Mouse (Mus musculus): Measurements from ENCODE around the gene Olfr231. TPM values are rescaled to one million over a fixed set of nuclear protein-coding genes. Genes with fewer than 3 reads are reported as not detected.

Gene Olfr231
- total RNA-seq, 1 experiment, result not detected

DNA sequence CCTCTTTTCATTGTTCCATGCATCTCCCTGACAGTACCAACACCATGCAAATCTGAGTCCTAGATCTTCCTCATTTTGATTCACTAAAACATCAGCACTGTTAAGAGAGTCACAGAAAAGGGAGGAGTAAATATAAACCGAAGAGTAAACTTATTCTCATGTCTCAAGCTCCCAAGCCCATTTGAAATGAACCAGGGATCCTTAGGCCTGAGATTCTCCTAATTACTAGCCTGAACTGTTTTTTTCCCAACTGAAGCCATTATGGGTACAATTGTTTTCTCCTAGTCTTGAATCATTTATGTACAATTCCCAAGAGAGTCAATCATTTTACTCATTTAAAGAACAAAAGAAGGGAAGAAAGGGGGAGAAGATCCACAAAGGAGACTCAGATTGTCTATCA is 34.4 kb upstream of the Olfr231 start, which contains the start of gene Olfr420:
TSS of gene Olfr420 (plus strand) at position 301 of the 400 bp plus-strand sequence.
- DNase-seq (ENCODE audit: low read depth, low spot score), result no peak
- no peak within 1 kb of the TSS for H3K9ac ChIP-seq (ENCODE audit: insufficient read depth, low read depth, low read length, poor library complexity, severe bottlenecking)
- in situ Hi-C loops (cut with MboI; ENCODE audit: low sequenced_read_pairs in 2 of 2, unreplicated experiment in 2 of 2), result no loop called here
- H3K27ac ChIP-seq (ENCODE audit: insufficient read depth, low read depth, low read length, poor library complexity, severe bottlenecking), result no peak within 1 kb of the TSS
- no peaks in the 10 kb centered on the region for H3K4me1 ChIP-seq (ENCODE audit: control insufficient read depth in 2 of 2, insufficient read depth in 2 of 2, low read length in 2 of 2, poor library complexity in 1 of 2)
- TF ChIP-seq ZNF384 (IDR thresholded peaks at IDR 0.05; ENCODE audit: low read depth, low read length) (no peak), CHD2 (IDR thresholded peaks at IDR 0.05; ENCODE audit: low read depth, low read length) (no peak), HCFC1 (IDR thresholded peaks at IDR 0.05; ENCODE audit: borderline replicate concordance, insufficient read depth, low read length) (no peak)
- H3K4me3 ChIP-seq (ENCODE audit: insufficient read depth in 1 of 2, low read depth in 1 of 2, low read length in 2 of 2, poor library complexity in 1 of 2, severe bottlenecking in 1 of 2), result no peak within 1 kb of the TSS
- H3K9me3 ChIP-seq (ENCODE audit: control insufficient read depth, insufficient read depth, low read depth, low read length), result no peaks in the 10 kb centered on the region
- H3K36me3 ChIP-seq (ENCODE audit: control insufficient read depth, insufficient read depth, low read length, poor library complexity, severe bottlenecking), result no peaks in the 10 kb centered on the region

DNA sequence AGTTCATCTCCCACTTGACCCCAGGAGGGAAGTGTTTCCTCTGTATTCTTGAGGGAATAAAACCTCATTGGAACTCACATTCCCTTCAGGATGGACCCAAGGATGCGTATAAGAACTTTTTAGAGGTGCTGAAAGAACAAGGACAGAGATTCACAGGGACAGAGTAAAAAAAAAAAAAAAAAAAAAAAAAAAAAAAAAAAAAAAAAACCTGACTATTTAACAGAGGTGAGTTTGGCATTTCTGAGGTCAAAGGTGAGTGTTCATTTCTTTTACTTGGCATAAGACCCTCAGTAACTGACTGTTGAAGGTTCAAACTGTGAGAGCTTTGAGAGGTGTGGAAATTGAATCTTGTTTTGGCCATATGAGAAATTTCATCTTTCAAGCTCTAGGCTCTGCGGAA is 28.3 kb upstream of the Olfr231 start:
- in situ Hi-C loops (cut with MboI; ENCODE audit: low sequenced_read_pairs in 2 of 2, unreplicated experiment in 2 of 2), result no loop called here
- no peak for DNase-seq (ENCODE audit: low read depth, low spot score)
- TF ChIP-seq ZC3H11A (IDR thresholded peaks at IDR 0.05; ENCODE audit: borderline replicate concordance, low read depth, low read length) (no peak), ZNF384 (IDR thresholded peaks at IDR 0.05; ENCODE audit: low read depth, low read length) (peak; percentile 55; the same call in 1 of the 2 replicates), HCFC1 (IDR thresholded peaks at IDR 0.05; ENCODE audit: borderline replicate concordance, insufficient read depth, low read length) (no peak)

DNA sequence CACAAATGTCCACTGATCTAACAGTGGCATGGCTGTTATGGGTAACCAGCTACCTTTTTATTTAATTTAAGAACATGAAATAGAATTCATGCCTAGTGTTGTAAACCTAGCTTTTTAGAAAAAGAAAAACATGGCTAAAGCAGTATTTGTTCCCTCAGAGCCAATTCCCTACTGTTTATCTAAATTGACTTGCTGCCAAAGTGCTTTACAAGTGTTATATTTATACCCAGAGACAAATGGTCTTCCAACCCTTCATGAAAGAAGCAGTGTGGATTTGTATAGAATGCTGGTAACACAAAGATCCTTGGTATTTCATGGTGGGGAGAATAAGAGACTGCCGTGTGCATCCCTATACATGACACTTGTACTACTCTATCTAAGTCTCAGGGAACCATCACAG is 25.7 kb upstream of the Olfr231 start:
- H3K36me3 ChIP-seq (ENCODE audit: control insufficient read depth, insufficient read depth, low read length, poor library complexity, severe bottlenecking), result no peaks in the 10 kb centered on the region
- no peak overlapping the region for H3K27ac ChIP-seq (ENCODE audit: insufficient read depth, low read depth, low read length, poor library complexity, severe bottlenecking)
- H3K4me1 ChIP-seq (ENCODE audit: control insufficient read depth in 2 of 2, insufficient read depth in 2 of 2, low read length in 2 of 2, poor library complexity in 1 of 2), result no peaks in the 10 kb centered on the region
- in situ Hi-C loops (cut with MboI; ENCODE audit: low sequenced_read_pairs in 2 of 2, unreplicated experiment in 2 of 2), result no loop called here
- no peak for DNase-seq (ENCODE audit: low read depth, low spot score)
- H3K9ac ChIP-seq (ENCODE audit: insufficient read depth, low read depth, low read length, poor library complexity, severe bottlenecking), result no peak overlapping the region
- H3K9me3 ChIP-seq (ENCODE audit: control insufficient read depth, insufficient read depth, low read depth, low read length), result no peaks in the 10 kb centered on the region
- TF ChIP-seq MAFK (IDR thresholded peaks at IDR 0.05; ENCODE audit: insufficient read depth, low read depth, low read length) (no peak), CHD2 (IDR thresholded peaks at IDR 0.05; ENCODE audit: low read depth, low read length) (no peak), ZC3H11A (IDR thresholded peaks at IDR 0.05; ENCODE audit: borderline replicate concordance, low read depth, low read length) (no peak), ZNF384 (IDR thresholded peaks at IDR 0.05; ENCODE audit: low read depth, low read length) (no peak), HCFC1 (IDR thresholded peaks at IDR 0.05; ENCODE audit: borderline replicate concordance, insufficient read depth, low read length) (no peak)
- no peak overlapping the region for H3K4me3 ChIP-seq (ENCODE audit: insufficient read depth in 1 of 2, low read depth in 1 of 2, low read length in 2 of 2, poor library complexity in 1 of 2, severe bottlenecking in 1 of 2)

More for the DNA sequence above, 28.3 kb upstream of the Olfr231 start:
- no peaks in the 10 kb centered on the region for H3K9me3 ChIP-seq (ENCODE audit: control insufficient read depth, insufficient read depth, low read depth, low read length)
- no peaks in the 10 kb centered on the region for H3K36me3 ChIP-seq (ENCODE audit: control insufficient read depth, insufficient read depth, low read length, poor library complexity, severe bottlenecking)
- H3K27ac ChIP-seq (ENCODE audit: insufficient read depth, low read depth, low read length, poor library complexity, severe bottlenecking), result no peak overlapping the region
- H3K4me1 ChIP-seq (ENCODE audit: control insufficient read depth in 2 of 2, insufficient read depth in 2 of 2, low read length in 2 of 2, poor library complexity in 1 of 2), result no peaks in the 10 kb centered on the region
- H3K9ac ChIP-seq (ENCODE audit: insufficient read depth, low read depth, low read length, poor library complexity, severe bottlenecking), result no peak overlapping the region
- no peak overlapping the region for H3K4me3 ChIP-seq (ENCODE audit: insufficient read depth in 1 of 2, low read depth in 1 of 2, low read length in 2 of 2, poor library complexity in 1 of 2, severe bottlenecking in 1 of 2)

DNA sequence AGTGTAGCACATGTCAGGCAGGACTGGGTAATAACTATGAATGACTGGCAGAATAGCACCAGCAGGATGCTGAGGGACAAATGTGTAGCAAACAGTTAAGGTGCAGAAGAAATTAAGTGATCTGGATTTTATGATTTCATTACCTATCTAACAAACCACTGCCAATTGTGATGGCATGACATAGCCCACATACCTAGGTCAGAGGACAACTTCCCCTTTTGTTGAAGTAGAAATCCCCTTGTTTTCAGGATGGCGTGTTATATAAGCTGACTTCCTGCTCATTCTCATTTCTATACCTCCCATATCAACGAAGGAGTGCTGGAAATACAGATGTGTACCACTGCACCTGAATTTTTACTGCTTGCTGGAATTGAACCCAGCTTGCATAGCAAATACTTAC is 20.4 kb upstream of the Olfr231 start:
- H3K4me1 ChIP-seq (ENCODE audit: control insufficient read depth in 2 of 2, insufficient read depth in 2 of 2, low read length in 2 of 2, poor library complexity in 1 of 2), result no peaks in the 10 kb centered on the region
- H3K4me3 ChIP-seq (ENCODE audit: insufficient read depth in 1 of 2, low read depth in 1 of 2, low read length in 2 of 2, poor library complexity in 1 of 2, severe bottlenecking in 1 of 2), result no peak overlapping the region
- H3K36me3 ChIP-seq (ENCODE audit: control insufficient read depth, insufficient read depth, low read length, poor library complexity, severe bottlenecking), result no peaks in the 10 kb centered on the region
- no peak overlapping the region for H3K27ac ChIP-seq (ENCODE audit: insufficient read depth, low read depth, low read length, poor library complexity, severe bottlenecking)
- DNase-seq (ENCODE audit: low read depth, low spot score), result no peak
- no peak for TF ChIP-seq MAFK (IDR thresholded peaks at IDR 0.05; ENCODE audit: insufficient read depth, low read depth, low read length)
- TF ChIP-seq CHD2 (IDR thresholded peaks at IDR 0.05; ENCODE audit: low read depth, low read length), result no peak
- TF ChIP-seq ZNF384 (IDR thresholded peaks at IDR 0.05; ENCODE audit: low read depth, low read length), result no peak
- TF ChIP-seq ZC3H11A (IDR thresholded peaks at IDR 0.05; ENCODE audit: borderline replicate concordance, low read depth, low read length), result no peak
- no peak for TF ChIP-seq HCFC1 (IDR thresholded peaks at IDR 0.05; ENCODE audit: borderline replicate concordance, insufficient read depth, low read length)
- H3K9me3 ChIP-seq (ENCODE audit: control insufficient read depth, insufficient read depth, low read depth, low read length), result no peaks in the 10 kb centered on the region
- H3K9ac ChIP-seq (ENCODE audit: insufficient read depth, low read depth, low read length, poor library complexity, severe bottlenecking), result no peak overlapping the region
- in situ Hi-C loops (cut with MboI; ENCODE audit: low sequenced_read_pairs in 2 of 2, unreplicated experiment in 2 of 2), result no loop called here

DNA sequence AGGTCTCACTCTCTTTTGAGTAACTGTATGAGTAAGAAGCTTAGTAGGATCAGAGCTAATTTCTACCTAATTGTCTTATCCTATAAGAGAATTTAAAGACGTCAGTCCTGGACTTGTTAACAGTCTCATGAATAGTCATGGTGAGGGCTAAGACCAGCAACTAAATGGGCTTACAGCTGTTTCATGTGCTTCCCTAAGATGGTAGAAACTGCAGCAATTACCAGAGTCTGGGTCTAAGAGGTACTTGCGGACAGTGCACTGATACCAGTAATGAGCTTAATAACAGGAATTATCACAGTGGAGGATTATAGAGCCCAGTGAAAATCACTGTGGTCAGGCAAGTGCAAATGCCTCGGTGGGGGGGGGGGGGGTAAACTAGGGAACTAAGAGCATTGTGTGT is 11.0 kb upstream of the Olfr231 start:
- Histone ChIP-seq H3K4me3 (ENCODE audit: insufficient read depth in 1 of 2, low read depth in 1 of 2, low read length in 2 of 2, poor library complexity in 1 of 2, severe bottlenecking in 1 of 2) (no peak overlapping the region), H3K36me3 (ENCODE audit: control insufficient read depth, insufficient read depth, low read length, poor library complexity, severe bottlenecking) (no peaks in the 10 kb centered on the region), H3K4me1 (ENCODE audit: control insufficient read depth in 2 of 2, insufficient read depth in 2 of 2, low read length in 2 of 2, poor library complexity in 1 of 2) (no peaks in the 10 kb centered on the region), H3K9me3 (ENCODE audit: control insufficient read depth, insufficient read depth, low read depth, low read length) (no peaks in the 10 kb centered on the region), H3K9ac (ENCODE audit: insufficient read depth, low read depth, low read length, poor library complexity, severe bottlenecking) (no peak overlapping the region), H3K27ac (ENCODE audit: insufficient read depth, low read depth, low read length, poor library complexity, severe bottlenecking) (no peak overlapping the region)
- DNase-seq (ENCODE audit: low read depth, low spot score), result no peak
- TF ChIP-seq MAFK (IDR thresholded peaks at IDR 0.05; ENCODE audit: insufficient read depth, low read depth, low read length) (no peak), CHD2 (IDR thresholded peaks at IDR 0.05; ENCODE audit: low read depth, low read length) (no peak), ZNF384 (IDR thresholded peaks at IDR 0.05; ENCODE audit: low read depth, low read length) (no peak), ZC3H11A (IDR thresholded peaks at IDR 0.05; ENCODE audit: borderline replicate concordance, low read depth, low read length) (no peak), HCFC1 (IDR thresholded peaks at IDR 0.05; ENCODE audit: borderline replicate concordance, insufficient read depth, low read length) (no peak)
- in situ Hi-C loops (cut with MboI; ENCODE audit: low sequenced_read_pairs in 2 of 2, unreplicated experiment in 2 of 2), result no loop called here

All from ES-E14 (cell line).